Mouse (Mus musculus) midbrain, embryonic 14.5 days (tissue): ENCODE data around the gene Agtrap. TPM values are rescaled to one million over a fixed set of nuclear protein-coding genes. Genes with fewer than 3 reads are reported as not detected.
A peak's percentile ranks its signal among the peaks of the same experiment; 100 is the strongest.

Source experiments
- ATAC-seq: fragments of 200-750 bp; cut with Nextera tagmentation; 2 replicates; pipeline ENCODE4 v1.8.0; 2017; ENCODE audit warnings: moderate number of reproducible peaks, moderate library complexity; ENCODE audit not compliant: low FRiP score, low TSS enrichment
- DNase-seq: peaks from one replicate; pipeline ENCODE4 v3.0.0-alpha.2; 2015
- H3K27ac ChIP-seq: fragments of 300-500 bp; sonication (generic); replicated peaks from 2 replicates; pipeline ENCODE4 v1.5.1; 2014; ENCODE audit warnings: mild to moderate bottlenecking, low read depth, low read length, moderate library complexity
- H3K27me3 ChIP-seq: fragments of 300-500 bp; sonication (generic); 2 replicates; pipeline ENCODE4 v1.6.1; 2014; ENCODE audit warnings: low read length, control low read depth, mixed read lengths; ENCODE audit not compliant: control insufficient read depth, insufficient read depth
- H3K36me3 ChIP-seq: fragments of 300-500 bp; sonication (generic); 2 replicates; pipeline ENCODE4 v1.6.1; 2014; ENCODE audit warnings: low read length, control low read depth; ENCODE audit not compliant: control insufficient read depth, insufficient read depth
- H3K4me1 ChIP-seq: fragments of 300-500 bp; sonication (generic); 2 replicates; pipeline ENCODE4 v1.6.1; 2014; ENCODE audit warnings: mild to moderate bottlenecking, antibody characterized with exemption, low read length, control low read depth; ENCODE audit not compliant: control insufficient read depth, insufficient read depth
- H3K4me2 ChIP-seq: fragments of 300-500 bp; sonication (generic); 2 replicates; pipeline ENCODE4 v1.6.1; 2014; ENCODE audit warnings: mild to moderate bottlenecking, low read length, moderate library complexity
- H3K4me3 ChIP-seq: fragments of 300-500 bp; sonication (generic); replicated peaks from 2 replicates; pipeline ENCODE4 v1.5.1; 2014; ENCODE audit warnings: low read depth, low read length
- H3K9ac ChIP-seq: fragments of 300-500 bp; sonication (generic); replicated peaks from 2 replicates; pipeline ENCODE4 v1.6.1; 2014; ENCODE audit warnings: mild to moderate bottlenecking, low read length, moderate library complexity
- H3K9me3 ChIP-seq: fragments of 300-500 bp; sonication (generic); 2 replicates; pipeline ENCODE4 v1.6.1; 2016; ENCODE audit warnings: low read length, control low read depth, mixed read lengths; ENCODE audit not compliant: control insufficient read depth
- WGBS: fragments of 180-500 bp; shearing (Covaris S2); extraction: QIAGEN DNeasy Blood & Tissue Kit; methylation state at CpG from one replicate; pipeline ENCODE4 v1.1.7; 2014; 5-methylcytosine and 5-hydroxymethylcytosine counted together
- polyA plus RNA-seq: library from polyadenylated mRNA; unstranded; fragments of >200 nt; fragmentation: Nextera tagmentation; extraction: Ambion mirVana; gene quantifications from 2 replicates; pipeline ENCODE4 v1.2.1, GENCODE M21; 2014

Agtrap gene
- polyA plus RNA-seq, 1 experiment from 2014 or later: 6.3 TPM

DNA sequence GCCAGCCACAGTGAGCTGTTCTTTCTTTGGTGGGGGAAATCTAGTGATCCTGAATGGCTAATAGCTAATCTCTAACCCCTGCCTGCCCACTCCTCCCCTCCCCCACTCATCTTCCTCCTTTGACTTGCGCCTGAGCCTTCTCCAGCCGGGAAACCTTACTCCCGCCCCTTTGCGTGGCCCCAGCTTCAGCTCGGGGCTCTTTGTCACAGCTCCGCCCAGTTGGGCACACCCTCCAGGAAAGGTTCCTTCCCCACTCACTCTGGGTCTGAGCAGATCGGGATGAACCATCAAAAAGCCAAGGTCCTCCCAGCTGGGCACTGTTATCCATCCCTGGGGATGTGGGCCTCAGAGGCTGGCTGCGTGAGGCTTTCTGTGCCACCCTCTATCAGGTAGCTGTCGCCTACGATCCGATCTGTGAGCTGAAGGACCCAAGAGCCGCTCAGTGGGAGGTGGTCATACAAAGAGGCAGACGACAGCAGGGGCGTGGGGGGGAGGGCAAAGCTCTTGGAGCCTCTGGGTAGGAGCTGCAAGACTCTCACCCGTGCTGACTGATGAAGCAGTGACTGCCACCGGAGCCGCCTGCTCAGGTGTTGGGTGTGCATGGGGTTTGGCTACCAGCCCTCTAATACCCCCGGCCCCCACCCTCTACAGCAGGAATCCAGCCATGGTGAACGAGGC, 46.8 kb downstream of the Agtrap start:
- DNase-seq: peak; percentile 81
- H3K9me3 ChIP-seq: no peaks in the 10 kb centered on the region
- H3K4me2 ChIP-seq: peak overlapping the region; percentile 94
- peaks cover 51% of the 10 kb centered on the region for H3K4me1 ChIP-seq
- under 1% methylated on average over 19 of the region's 19 CpGs for WGBS
- peak overlapping the region; percentile 91 for H3K27ac ChIP-seq
- H3K36me3 ChIP-seq: peaks cover 31% of the 10 kb centered on the region
- ATAC-seq: peak; percentile 17; the same call in 1 of the 2 replicates
- no peaks in the 10 kb centered on the region for H3K27me3 ChIP-seq
- H3K4me3 ChIP-seq: peak overlapping the region; percentile 46
- H3K9ac ChIP-seq: peak overlapping the region; percentile 62

GRCm38 (mm10) chr4:148040029-148040830, 47.6 kb downstream of the Agtrap start:
- H3K27me3 ChIP-seq: no peaks in the 10 kb centered on the region
- peak overlapping the region; percentile 94 for H3K4me2 ChIP-seq
- no peak for DNase-seq
- H3K4me3 ChIP-seq: peak overlapping the region; percentile 91
- H3K9ac ChIP-seq: peak overlapping the region; percentile 64; the same call in 1 of the 2 replicates
- peaks cover 28% of the 10 kb centered on the region for H3K36me3 ChIP-seq
- peak overlapping the region; percentile 91 for H3K27ac ChIP-seq
- no peak for ATAC-seq
- peaks cover 47% of the 10 kb centered on the region for H3K4me1 ChIP-seq
- H3K9me3 ChIP-seq: no peaks in the 10 kb centered on the region
- WGBS: 64% methylated on average over 15 of the region's 15 CpGs

DNA sequence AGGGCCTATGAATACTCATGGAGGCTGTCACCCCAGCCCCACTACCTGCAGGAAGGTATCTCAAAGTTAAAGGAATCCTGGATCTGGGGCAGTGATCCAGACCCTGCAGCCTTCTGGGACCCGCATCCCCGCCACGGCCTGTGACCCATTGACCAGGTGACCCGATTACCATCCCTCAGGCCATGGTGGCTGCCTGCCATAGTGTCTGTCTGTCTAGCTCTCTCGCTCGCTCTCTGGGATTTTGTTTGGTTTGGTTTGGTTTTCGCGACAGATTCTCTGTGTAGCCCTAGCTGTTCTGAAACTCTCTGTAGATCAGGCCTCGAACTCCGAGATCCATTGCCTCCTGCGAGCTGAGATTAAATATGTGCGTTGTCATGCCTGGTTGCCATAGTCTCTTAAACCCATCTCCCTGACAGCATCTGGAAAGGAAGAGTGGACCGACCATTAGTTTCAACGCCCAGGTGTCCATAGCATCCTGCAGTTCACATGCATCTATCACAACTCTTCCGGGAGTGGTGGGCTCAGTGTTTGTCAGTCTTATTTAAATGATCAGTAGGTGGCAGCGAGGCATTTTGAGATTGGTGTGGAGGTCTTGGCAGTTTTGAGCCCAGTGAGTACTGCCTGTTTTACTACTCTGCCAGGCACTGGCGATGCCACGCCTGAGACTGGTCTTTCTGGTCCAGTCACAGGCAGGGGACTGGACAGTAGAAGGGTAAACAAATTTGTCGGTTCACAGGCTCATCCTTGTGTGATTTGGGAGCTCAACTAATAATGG, 48.4 kb downstream of the Agtrap start:
- ATAC-seq (no peak), DNase-seq (peak; percentile 32)
- Histone ChIP-seq H3K9me3 (no peaks in the 10 kb centered on the region), H3K27me3 (no peaks in the 10 kb centered on the region), H3K4me3 (peak overlapping the region; percentile 91), H3K4me1 (peaks cover 43% of the 10 kb centered on the region), H3K27ac (peak overlapping the region; percentile 91), H3K4me2 (peak overlapping the region; percentile 94), H3K36me3 (peaks cover 28% of the 10 kb centered on the region), H3K9ac (peak overlapping the region; percentile 64)
- 20% methylated on average over 19 of the region's 19 CpGs for whole genome bisulfite sequencing

DNA sequence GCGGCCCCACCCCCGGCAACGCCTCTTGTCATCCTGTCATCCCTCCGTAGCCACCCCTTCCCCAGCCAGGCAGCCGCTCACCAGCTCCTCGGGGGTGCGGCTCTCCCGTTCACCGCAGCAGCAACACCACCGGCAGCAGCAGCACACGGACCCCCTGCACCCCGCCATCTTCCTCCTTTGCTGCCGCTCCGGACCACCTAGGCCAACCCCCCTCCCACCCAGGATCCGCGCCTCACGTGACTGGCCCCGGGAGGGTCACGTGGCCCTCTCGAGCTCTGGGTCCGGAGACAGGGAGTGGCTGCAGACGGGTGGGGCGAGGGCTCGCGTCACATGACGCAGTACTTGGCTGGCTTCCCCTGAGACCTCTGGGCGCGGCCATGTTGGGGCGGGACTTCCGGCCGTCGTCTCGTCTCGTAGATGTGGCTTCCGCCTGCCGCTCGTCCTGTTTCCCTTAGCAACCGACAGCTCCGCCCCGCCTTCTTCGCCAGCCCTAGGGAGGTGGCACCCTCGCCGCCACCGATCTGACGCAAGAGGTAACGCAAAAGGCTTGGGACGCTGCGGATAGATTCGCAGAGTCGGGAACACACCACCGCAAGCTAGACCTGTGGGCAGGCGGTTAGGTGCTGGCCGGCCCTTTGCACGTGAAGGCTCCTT, 49.1 kb downstream of the Agtrap start, which contains the start of the genes Clcn6 and Mthfr:
Gene Clcn6 (minus strand): TSS at position 222 of the 654 bp plus-strand sequence.
Gene Mthfr (plus strand): TSS at position 478 of the 654 bp plus-strand sequence.
- peak within 1 kb of the TSS; percentile 91 for H3K4me3 ChIP-seq
- peak within 1 kb of the TSS; percentile 84 for H3K9ac ChIP-seq
- H3K4me1 ChIP-seq: peaks cover 43% of the 10 kb centered on the region
- H3K27me3 ChIP-seq: no peaks in the 10 kb centered on the region
- H3K9me3 ChIP-seq: no peaks in the 10 kb centered on the region
- H3K4me2 ChIP-seq: peak within 1 kb of the TSS; percentile 94
- under 1% methylated on average over 53 of the region's 54 CpGs for WGBS
- DNase-seq: peak; percentile 100
- peak; percentile 95 for ATAC-seq
- peaks cover 24% of the 10 kb centered on the region for H3K36me3 ChIP-seq
- H3K27ac ChIP-seq: peak within 1 kb of the TSS; percentile 91

- Histone ChIP-seq H3K4me2 (peak overlapping the region; percentile 72), H3K9me3 (no peaks in the 10 kb centered on the region), H3K27ac (peak overlapping the region; percentile 91), H3K4me1 (peaks cover 43% of the 10 kb centered on the region), H3K36me3 (peaks cover 24% of the 10 kb centered on the region), H3K27me3 (no peaks in the 10 kb centered on the region), H3K9ac (peak overlapping the region; percentile 84), H3K4me3 (peak overlapping the region; percentile 91)
- no peak for ATAC-seq
- 6% methylated on average over 26 of the region's 26 CpGs for WGBS
- no peak for DNase-seq
Measured at GRCm38 (mm10) chr4:148038079-148038599, 49.7 kb downstream of the Agtrap start.

DNA sequence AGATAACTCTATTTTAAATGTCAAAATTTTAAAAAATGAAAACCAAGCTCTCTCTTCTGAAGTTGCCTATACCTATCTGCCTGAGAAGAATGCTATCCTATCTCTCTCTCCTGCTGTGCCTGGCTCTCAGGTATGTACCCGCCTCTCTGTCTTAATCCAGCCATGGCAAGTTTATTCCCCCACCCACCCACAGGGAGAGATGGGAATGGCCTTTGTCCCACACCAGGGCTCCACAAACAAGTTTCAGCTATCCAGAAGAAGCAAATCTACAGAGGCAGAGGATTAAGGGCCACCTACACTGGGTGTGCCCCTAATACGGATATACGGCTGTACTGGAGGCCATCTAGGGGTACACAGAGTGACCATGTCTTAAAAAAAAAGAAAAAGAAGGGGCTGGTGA, 52.4 kb downstream of the Agtrap start:
- WGBS: 95% methylated on average over 3 of the region's 3 CpGs
- H3K9me3 ChIP-seq: no peaks in the 10 kb centered on the region
- peaks cover 22% of the 10 kb centered on the region for H3K4me1 ChIP-seq
- H3K4me3 ChIP-seq: no peak overlapping the region
- no peaks in the 10 kb centered on the region for H3K27me3 ChIP-seq
- H3K9ac ChIP-seq: no peak overlapping the region
- no peak overlapping the region for H3K27ac ChIP-seq
- DNase-seq: no peak
- no peak overlapping the region for H3K4me2 ChIP-seq
- H3K36me3 ChIP-seq: peaks cover 39% of the 10 kb centered on the region
- ATAC-seq: no peak

DNA sequence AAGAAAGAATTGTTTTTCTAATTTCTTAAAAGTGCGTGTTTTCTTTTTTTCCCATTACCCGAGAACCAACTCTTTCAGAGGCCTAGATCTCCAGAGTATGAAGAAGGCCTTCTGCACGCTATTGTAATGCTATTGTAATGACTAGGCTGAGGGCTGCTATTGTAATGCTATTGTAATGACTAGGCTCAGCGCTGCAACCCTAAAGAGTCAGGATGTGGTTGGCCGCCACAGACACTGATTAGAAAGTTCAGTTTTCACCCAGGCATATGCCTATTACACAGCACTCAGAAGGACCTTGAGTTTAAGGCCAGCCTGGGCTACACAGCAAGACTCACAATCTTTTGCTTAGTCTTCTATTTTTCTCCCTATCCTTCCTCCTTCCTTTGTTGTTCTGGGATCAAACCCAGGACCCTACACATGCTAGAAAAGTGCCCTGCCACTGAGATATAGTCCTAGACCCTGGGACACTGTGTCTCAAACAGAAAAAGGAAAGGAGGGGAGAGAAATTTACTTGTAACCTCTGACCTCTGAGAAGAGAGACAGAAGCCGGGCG, 53.9 kb downstream of the Agtrap start:
- WGBS: 57% methylated on average over 7 of the region's 7 CpGs
- no peak for ATAC-seq

More for the DNA sequence above, 53.9 kb downstream of the Agtrap start:
- Histone ChIP-seq H3K9ac (no peak overlapping the region), H3K4me1 (peaks cover 9% of the 10 kb centered on the region), H3K36me3 (peaks cover 48% of the 10 kb centered on the region), H3K27me3 (no peaks in the 10 kb centered on the region), H3K4me2 (no peak overlapping the region), H3K9me3 (no peaks in the 10 kb centered on the region), H3K27ac (no peak overlapping the region), H3K4me3 (no peak overlapping the region)
- DNase-seq: no peak
